Mouse (Mus musculus) splenic B cell, adult 2 months (primary cell): ENCODE results near the gene Snx30.

ENCODE experiments used
- DNase-seq: peaks from one replicate; pipeline ENCODE4 v3.0.0-alpha.2; 2011; ENCODE audit warnings: low read depth, low spot score
- H3K27me3 ChIP-seq: 2 replicates; pipeline ENCODE4 v1.6.1; 2012; ENCODE audit warnings: mild to moderate bottlenecking, low read length, moderate library complexity, mixed read lengths; ENCODE audit not compliant: control insufficient read depth, poor library complexity, insufficient read depth, severe bottlenecking
- H3K36me3 ChIP-seq: 2 replicates; pipeline ENCODE4 v1.6.1; 2012; ENCODE audit warnings: mild to moderate bottlenecking, low read length, moderate library complexity, mixed read lengths; ENCODE audit not compliant: control insufficient read depth, poor library complexity, insufficient read depth, severe bottlenecking

Snx30 gene

GRCm38 (mm10) chr4:59824860-59825259 is 19.2 kb downstream of the Snx30 start:
- DNase-seq: no peak
- no peaks in the 10 kb centered on the region for H3K36me3 ChIP-seq
- H3K27me3 ChIP-seq: no peaks in the 10 kb centered on the region

- Histone ChIP-seq H3K36me3 (no peaks in the 10 kb centered on the region; the same call in 1 of the 2 replicates), H3K27me3 (no peaks in the 10 kb centered on the region)
- DNase-seq: peak; percentile 59
These were observed 20.0 kb downstream of the Snx30 start for GRCm38 (mm10) chr4:59825634-59826033.

GRCm38 (mm10) chr4:59826381-59826780 is 20.7 kb downstream of the Snx30 start:
- no peak for DNase-seq

GRCm38 (mm10) chr4:59829072-59829471 is 23.4 kb downstream of the Snx30 start:
- no peaks in the 10 kb centered on the region; the same call in 1 of the 2 replicates for H3K36me3 ChIP-seq
- DNase-seq: no peak
- H3K27me3 ChIP-seq: no peaks in the 10 kb centered on the region

More at GRCm38 (mm10) chr4:59826381-59826780, 20.7 kb downstream of the Snx30 start:
- no peaks in the 10 kb centered on the region; the same call in 1 of the 2 replicates for H3K36me3 ChIP-seq
- no peaks in the 10 kb centered on the region for H3K27me3 ChIP-seq

- DNase-seq: no peak
- H3K36me3 ChIP-seq: peaks cover 6% of the 10 kb centered on the region
- no peaks in the 10 kb centered on the region for H3K27me3 ChIP-seq
These were observed 25.4 kb downstream of the Snx30 start for GRCm38 (mm10) chr4:59831038-59831437.

GRCm38 (mm10) chr4:59832810-59833209 is 27.2 kb downstream of the Snx30 start:
- Histone ChIP-seq H3K36me3 (peaks cover 6% of the 10 kb centered on the region), H3K27me3 (no peaks in the 10 kb centered on the region)
- DNase-seq: no peak

GRCm38 (mm10) chr4:59837659-59838058 is 32.0 kb downstream of the Snx30 start:
- no peak for DNase-seq
- H3K36me3 ChIP-seq: peaks cover 6% of the 10 kb centered on the region
- H3K27me3 ChIP-seq: no peaks in the 10 kb centered on the region

- peak; percentile 46 for DNase-seq
- Histone ChIP-seq H3K36me3 (no peaks in the 10 kb centered on the region; the same call in 1 of the 2 replicates), H3K27me3 (no peaks in the 10 kb centered on the region)
These were observed 39.0 kb downstream of the Snx30 start for GRCm38 (mm10) chr4:59844460-59845244.

GRCm38 (mm10) chr4:59845245-59845637 is 39.6 kb downstream of the Snx30 start:
- no peaks in the 10 kb centered on the region for H3K27me3 ChIP-seq
- no peaks in the 10 kb centered on the region; the same call in 1 of the 2 replicates for H3K36me3 ChIP-seq
- no peak for DNase-seq

GRCm38 (mm10) chr4:59847447-59847846 is 41.8 kb downstream of the Snx30 start:
- Histone ChIP-seq H3K27me3 (no peaks in the 10 kb centered on the region), H3K36me3 (peaks cover under 1% of the 10 kb centered on the region; the same call in 1 of the 2 replicates)
- no peak for DNase-seq

GRCm38 (mm10) chr4:59850181-59850580 is 44.5 kb downstream of the Snx30 start:
- peaks cover 2% of the 10 kb centered on the region; the same call in 1 of the 2 replicates for H3K36me3 ChIP-seq

GRCm38 (mm10) chr4:59850886-59851623 is 45.4 kb downstream of the Snx30 start:
- peaks cover 2% of the 10 kb centered on the region; the same call in 1 of the 2 replicates for H3K36me3 ChIP-seq
- 0 out of 2 replicates have a peak, but pooled peaks cover 1% of the 10 kb centered on the region for H3K27me3 ChIP-seq
- no peak for DNase-seq

More at GRCm38 (mm10) chr4:59850181-59850580, 44.5 kb downstream of the Snx30 start:
- DNase-seq: peak; percentile 87
- H3K27me3 ChIP-seq: no peaks in the 10 kb centered on the region

- DNase-seq: no peak
- Histone ChIP-seq H3K36me3 (peaks cover 7% of the 10 kb centered on the region; the same call in 1 of the 2 replicates), H3K27me3 (0 out of 2 replicates have a peak, but pooled peaks cover 1% of the 10 kb centered on the region)
These were observed 47.5 kb downstream of the Snx30 start for GRCm38 (mm10) chr4:59853155-59853554.

GRCm38 (mm10) chr4:59859693-59860425 is 54.2 kb downstream of the Snx30 start:
- 0 out of 2 replicates have a peak, but pooled peaks cover 1% of the 10 kb centered on the region for H3K27me3 ChIP-seq
- no peak for DNase-seq
- peaks cover 12% of the 10 kb centered on the region for H3K36me3 ChIP-seq
